Mouse (Mus musculus): ENCODE measurements at regions not wholly inside any gene's neighbourhood (a gene's known extent, or its start where the extent isn't known, plus 50 kb on each side); places are given as distances from the start of the nearest gene placed in this dataset.

GRCm38 (mm10) chr9:41402942-41403341, 241.4 kb upstream of the Ubash3b start:
- ATAC-seq (ENCODE audit: insufficient read depth, low FRiP score, low read depth) = no peak
- Histone ChIP-seq H3K9me3 (no peaks in the 10 kb centered on the region), H3K27ac (no peak overlapping the region)

GRCm38 (mm10) chr9:41400950-41401349, 239.5 kb upstream of the Ubash3b start:
- Histone ChIP-seq H3K36me3 (no peaks in the 10 kb centered on the region), H3K4me3 (replicated peaks) (no peak overlapping the region), H3K4me1 (no peaks in the 10 kb centered on the region), H3K27me3 (replicated peaks) (no peaks in the 10 kb centered on the region), H3K27ac (no peak overlapping the region), H3K9ac (no peak overlapping the region), H3K9me3 (no peaks in the 10 kb centered on the region), H3K4me2 (no peak overlapping the region)
- WGBS = 66% methylated on average over 6 of the region's 6 CpGs
- ATAC-seq (ENCODE audit: insufficient read depth, low FRiP score, low read depth) = no peak

More at GRCm38 (mm10) chr9:41402942-41403341, 241.4 kb upstream of the Ubash3b start:
- Histone ChIP-seq H3K9ac (no peak overlapping the region), H3K4me1 (no peaks in the 10 kb centered on the region), H3K4me2 (no peak overlapping the region), H3K27me3 (replicated peaks) (no peaks in the 10 kb centered on the region), H3K4me3 (replicated peaks) (no peak overlapping the region), H3K36me3 (no peaks in the 10 kb centered on the region)
- WGBS = 86% methylated on average over 3 of the region's 3 CpGs

DNA sequence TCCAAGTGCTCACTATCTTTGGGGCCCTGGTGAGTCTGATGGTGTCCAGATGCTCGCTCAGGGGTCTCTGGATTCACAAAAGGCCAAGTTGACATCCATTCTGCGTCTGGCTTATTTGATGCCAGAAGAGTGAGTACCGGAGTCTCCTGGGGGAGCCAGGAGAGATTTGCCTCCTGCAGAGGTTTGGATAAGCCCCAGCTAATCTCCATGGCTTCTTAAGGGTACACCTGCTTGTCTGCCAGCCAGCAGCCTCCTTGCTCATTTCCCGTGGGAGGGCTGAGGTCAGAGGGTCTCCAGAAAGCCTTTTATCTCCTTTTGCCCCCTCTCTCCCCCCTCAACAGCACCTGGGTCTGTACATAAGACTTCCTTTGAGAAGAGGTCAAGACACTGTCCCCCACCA, 234.0 kb upstream of the Ubash3b start:
- H3K27ac ChIP-seq = no peak overlapping the region
- H3K4me1 ChIP-seq = no peaks in the 10 kb centered on the region
- no peak overlapping the region for H3K4me2 ChIP-seq
- H3K27me3 ChIP-seq (replicated peaks) = no peaks in the 10 kb centered on the region
- 29% methylated on average over 4 of the region's 4 CpGs for WGBS
- no peak overlapping the region for H3K9ac ChIP-seq
- no peaks in the 10 kb centered on the region for H3K9me3 ChIP-seq
- no peaks in the 10 kb centered on the region for H3K36me3 ChIP-seq
- no peak for ATAC-seq (ENCODE audit: insufficient read depth, low FRiP score, low read depth)
- H3K4me3 ChIP-seq (replicated peaks) = no peak overlapping the region

DNA sequence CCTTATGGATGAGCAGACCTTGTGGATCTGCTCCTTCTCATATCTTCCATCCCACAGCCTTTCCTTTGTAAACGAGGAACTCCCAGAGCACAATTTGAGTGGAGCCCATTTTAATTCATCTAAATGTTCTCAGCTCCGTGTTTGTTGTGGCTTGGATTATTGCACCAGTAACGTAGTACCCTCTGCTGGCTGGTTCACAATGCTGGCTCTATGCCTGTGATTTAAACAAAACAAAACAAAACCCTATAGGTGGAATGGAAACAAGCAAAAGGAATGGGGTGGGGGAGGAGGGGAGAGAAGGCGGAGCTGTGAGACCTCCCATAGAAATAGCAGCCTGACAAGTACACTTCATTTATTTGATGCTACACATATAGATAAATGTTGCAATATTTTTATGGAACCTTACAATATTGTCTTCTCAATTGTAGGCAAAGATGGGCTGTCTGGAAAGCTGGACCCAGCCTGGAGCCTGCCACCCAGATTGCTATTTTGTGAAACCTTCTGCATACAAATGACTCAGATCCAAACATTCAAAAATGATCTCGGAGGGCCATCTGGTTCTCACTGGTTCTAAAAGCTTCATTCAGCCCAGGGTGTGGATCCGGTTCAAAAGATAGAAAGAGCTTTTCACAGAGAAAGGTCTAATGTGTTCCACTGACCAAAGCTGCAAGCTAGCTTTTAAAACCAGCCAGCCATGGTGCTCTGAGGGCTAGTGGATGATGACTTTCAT, 230.3 kb upstream of the Ubash3b start:
- H3K9me3 ChIP-seq = no peaks in the 10 kb centered on the region
- H3K9ac ChIP-seq = no peak overlapping the region
- no peak overlapping the region for H3K27ac ChIP-seq
- H3K4me2 ChIP-seq = no peak overlapping the region
- no peaks in the 10 kb centered on the region for H3K36me3 ChIP-seq
- no peak overlapping the region for H3K4me3 ChIP-seq (replicated peaks)
- no peaks in the 10 kb centered on the region for H3K27me3 ChIP-seq (replicated peaks)
- no peaks in the 10 kb centered on the region for H3K4me1 ChIP-seq
- 50% methylated on average over 6 of the region's 6 CpGs for WGBS
- no peak for ATAC-seq (ENCODE audit: insufficient read depth, low FRiP score, low read depth)

GRCm38 (mm10) chr9:41379283-41379682, 217.8 kb upstream of the Ubash3b start:
- H3K9me3 ChIP-seq = no peaks in the 10 kb centered on the region
- WGBS = 78% methylated on average over 1 of the region's 1 CpGs
- no peak overlapping the region for H3K4me2 ChIP-seq
- no peak overlapping the region for H3K4me3 ChIP-seq (replicated peaks)
- H3K36me3 ChIP-seq = no peaks in the 10 kb centered on the region
- H3K9ac ChIP-seq = no peak overlapping the region
- H3K27me3 ChIP-seq (replicated peaks) = no peaks in the 10 kb centered on the region
- peaks cover 8% of the 10 kb centered on the region for H3K4me1 ChIP-seq
- 0 out of 2 replicates have a peak overlapping the region, but pooled peaks have one; percentile 4 for H3K27ac ChIP-seq
- ATAC-seq (ENCODE audit: insufficient read depth, low FRiP score, low read depth) = no peak

DNA sequence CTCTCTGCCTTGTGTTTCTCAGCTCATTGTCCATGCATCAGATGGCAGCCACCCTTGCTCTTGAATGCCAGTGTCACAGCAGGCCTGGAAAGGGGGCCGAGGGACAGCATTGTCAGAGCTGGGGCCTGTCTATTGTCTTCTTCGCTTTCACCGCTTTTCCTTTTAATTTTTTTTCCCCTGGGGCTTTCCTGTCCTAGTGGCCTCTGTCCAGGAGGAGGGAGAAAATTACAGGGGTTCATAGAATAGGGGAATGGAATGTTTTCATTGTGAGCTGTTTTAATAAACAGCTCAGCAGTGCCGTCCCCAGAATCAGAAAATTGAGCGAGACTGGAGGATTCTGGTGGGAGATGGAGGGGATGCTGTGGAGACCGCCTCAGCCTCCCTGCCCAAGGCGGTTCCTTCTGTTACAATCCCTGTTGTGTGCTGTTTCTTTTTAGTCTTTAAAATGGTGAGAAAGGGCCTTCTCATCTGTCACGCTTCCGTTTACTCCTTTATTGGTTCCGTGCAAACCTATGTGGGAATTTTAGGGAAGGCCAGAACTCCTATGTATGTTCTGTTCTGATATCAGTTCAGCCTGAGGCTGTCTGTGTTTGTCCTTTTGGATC, 217.2 kb upstream of the Ubash3b start:
- ATAC-seq (ENCODE audit: insufficient read depth, low FRiP score, low read depth) = no peak
- Histone ChIP-seq H3K4me1 (peaks cover 8% of the 10 kb centered on the region), H3K36me3 (no peaks in the 10 kb centered on the region), H3K27me3 (replicated peaks) (no peaks in the 10 kb centered on the region), H3K9ac (no peak overlapping the region), H3K4me2 (no peak overlapping the region), H3K9me3 (no peaks in the 10 kb centered on the region), H3K27ac (0 out of 2 replicates have a peak overlapping the region, but pooled peaks have one; percentile 4), H3K4me3 (replicated peaks) (no peak overlapping the region)
- WGBS = 66% methylated on average over 10 of the region's 10 CpGs

GRCm38 (mm10) chr9:41377701-41378626, 216.5 kb upstream of the Ubash3b start:
- ATAC-seq (ENCODE audit: insufficient read depth, low FRiP score, low read depth) = no peak
- WGBS = 60% methylated on average over 18 of the region's 18 CpGs
- no peaks in the 10 kb centered on the region for H3K27me3 ChIP-seq (replicated peaks)
- H3K4me1 ChIP-seq = peaks cover 8% of the 10 kb centered on the region
- H3K4me2 ChIP-seq = 0 out of 2 replicates have a peak overlapping the region, but pooled peaks have one; percentile 11
- no peak overlapping the region for H3K4me3 ChIP-seq (replicated peaks)
- no peak overlapping the region for H3K9ac ChIP-seq
- no peaks in the 10 kb centered on the region for H3K36me3 ChIP-seq
- H3K9me3 ChIP-seq = no peaks in the 10 kb centered on the region
- no peak overlapping the region for H3K27ac ChIP-seq

- H3K4me2 ChIP-seq = 0 out of 2 replicates have a peak overlapping the region, but pooled peaks have one; percentile 11
Measured at GRCm38 (mm10) chr9:41376948-41377700, 215.6 kb upstream of the Ubash3b start.

GRCm38 (mm10) chr9:41375984-41376651, 214.6 kb upstream of the Ubash3b start:
- Histone ChIP-seq H3K27ac (no peak overlapping the region), H3K9ac (no peak overlapping the region), H3K27me3 (replicated peaks) (no peaks in the 10 kb centered on the region), H3K9me3 (no peaks in the 10 kb centered on the region), H3K4me3 (replicated peaks) (peak overlapping the region; percentile 18; the same call in 1 of the 2 replicates), H3K4me2 (peak overlapping the region; percentile 48), H3K36me3 (no peaks in the 10 kb centered on the region), H3K4me1 (peaks cover 8% of the 10 kb centered on the region)
- WGBS = 18% methylated on average over 24 of the region's 24 CpGs
- no peak for ATAC-seq (ENCODE audit: insufficient read depth, low FRiP score, low read depth)

More at GRCm38 (mm10) chr9:41376948-41377700, 215.6 kb upstream of the Ubash3b start:
- no peak overlapping the region for H3K4me3 ChIP-seq (replicated peaks)
- ATAC-seq (ENCODE audit: insufficient read depth, low FRiP score, low read depth) = no peak
- no peaks in the 10 kb centered on the region for H3K9me3 ChIP-seq
- peaks cover 8% of the 10 kb centered on the region for H3K4me1 ChIP-seq
- 48% methylated on average over 8 of the region's 8 CpGs for WGBS
- no peak overlapping the region for H3K27ac ChIP-seq
- H3K9ac ChIP-seq = no peak overlapping the region
- H3K27me3 ChIP-seq (replicated peaks) = no peaks in the 10 kb centered on the region
- H3K36me3 ChIP-seq = no peaks in the 10 kb centered on the region

DNA sequence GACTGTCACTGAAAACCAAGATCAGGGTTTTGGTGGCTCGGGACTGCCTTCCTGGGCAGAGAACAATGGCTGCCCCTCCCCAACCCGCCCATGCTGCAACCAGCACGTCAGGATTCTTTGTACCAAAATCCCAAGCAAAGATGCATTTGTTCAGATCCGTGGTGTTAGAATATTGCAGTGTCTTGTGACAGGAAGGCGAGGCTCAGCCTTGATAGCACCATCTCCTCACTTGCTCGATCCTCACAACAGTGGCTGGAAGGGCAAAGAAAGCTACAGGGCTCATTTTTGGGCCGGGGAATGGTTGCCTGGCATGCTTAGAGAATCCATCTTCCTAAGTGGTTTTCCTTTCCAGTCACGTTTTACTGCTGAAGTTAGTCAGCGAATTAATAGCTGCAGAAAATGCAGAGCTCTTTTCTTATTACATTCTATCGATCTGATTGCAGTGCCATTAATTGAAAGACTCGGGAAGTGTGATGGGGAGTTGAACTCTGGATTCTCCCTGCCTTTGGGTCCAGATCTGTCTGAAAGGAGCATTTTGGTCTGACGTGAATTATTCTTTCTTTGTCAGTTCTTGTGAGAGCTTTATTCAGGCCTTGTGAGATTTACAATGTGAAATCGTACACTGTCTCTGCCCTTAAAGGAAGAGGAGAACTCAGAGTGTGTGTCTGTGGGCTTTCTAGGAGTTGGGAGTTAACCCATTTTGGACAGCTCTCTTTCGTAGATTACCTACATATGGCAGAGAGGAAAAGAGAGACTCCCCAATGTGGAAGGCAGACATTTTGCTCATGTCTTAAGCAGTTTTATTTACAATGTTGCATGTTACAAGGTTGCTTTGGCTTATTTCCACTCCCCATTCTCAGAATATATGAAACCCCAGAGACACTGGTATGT, 213.3 kb upstream of the Ubash3b start:
- no peak overlapping the region for H3K27ac ChIP-seq
- WGBS = 51% methylated on average over 14 of the region's 14 CpGs
- ATAC-seq (ENCODE audit: insufficient read depth, low FRiP score, low read depth) = no peak
- H3K27me3 ChIP-seq (replicated peaks) = no peaks in the 10 kb centered on the region
- no peaks in the 10 kb centered on the region for H3K9me3 ChIP-seq
- H3K4me3 ChIP-seq (replicated peaks) = no peak overlapping the region
- no peak overlapping the region for H3K4me2 ChIP-seq
- H3K9ac ChIP-seq = no peak overlapping the region
- H3K36me3 ChIP-seq = no peaks in the 10 kb centered on the region
- peaks cover 8% of the 10 kb centered on the region for H3K4me1 ChIP-seq

Measured in stomach, embryonic 15.5 days (tissue).